Mouse (Mus musculus) myocyte (in vitro differentiated cells): ENCODE measurements at regions not wholly inside any gene's neighbourhood (a gene's known extent, or its start where the extent isn't known, plus 50 kb on each side); places are given as distances from the start of the nearest gene placed in this dataset.

Source experiments
- CEBPB ChIP-seq: IDR thresholded peaks from 2 replicates; pipeline ENCODE4 v1.6.1; 2011; ENCODE audit warnings: mild to moderate bottlenecking, moderate library complexity; ENCODE audit not compliant: poor library complexity, insufficient read depth, severe bottlenecking
- MAX ChIP-seq: IDR thresholded peaks from one replicate; pipeline ENCODE4 v1.6.1; 2011; ENCODE audit warnings: low read depth, mild to moderate bottlenecking, control low read depth
- POLR2A ChIP-seq: IDR thresholded peaks from one replicate; pipeline ENCODE4 v1.6.1; 2011; ENCODE audit warnings: low read depth, mild to moderate bottlenecking, control low read depth, moderate library complexity; ENCODE audit not compliant: insufficient read length
- POLR2AphosphoS2 ChIP-seq: IDR thresholded peaks from one replicate; pipeline ENCODE4 v1.6.1; 2011; ENCODE audit warnings: low read depth, control low read depth; ENCODE audit not compliant: insufficient read length
- TCF12 ChIP-seq: IDR thresholded peaks from one replicate; pipeline ENCODE4 v1.6.1; 2011; ENCODE audit warnings: mild to moderate bottlenecking, control low read depth; ENCODE audit not compliant: poor library complexity, insufficient read depth, severe bottlenecking
- USF1 ChIP-seq: IDR thresholded peaks from one replicate; pipeline ENCODE4 v1.6.1; 2011; ENCODE audit warnings: low read depth, mild to moderate bottlenecking, control low read depth, moderate library complexity

DNA sequence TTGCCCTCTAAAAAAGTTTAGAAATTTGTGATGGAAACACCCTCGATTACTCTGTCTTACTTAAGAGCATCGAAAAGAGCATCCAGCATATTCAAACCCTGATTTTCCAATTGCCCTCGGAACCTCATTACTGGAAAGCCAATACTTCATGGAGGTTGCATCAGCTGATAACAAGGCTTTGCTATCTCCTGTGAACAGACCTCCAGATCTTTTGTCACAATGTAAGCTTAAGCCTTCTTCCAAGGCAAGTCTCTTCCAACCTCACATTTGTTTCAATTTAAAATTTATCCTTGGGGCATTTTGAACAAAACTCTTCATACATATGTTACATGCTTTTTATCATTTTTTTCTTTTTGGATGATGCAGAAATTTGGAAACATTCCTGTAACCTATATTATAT, 888.3 kb upstream of the Alcam start:
- TF ChIP-seq MAX: no peak
- TF ChIP-seq POLR2A: no peak
- no peak for TF ChIP-seq CEBPB
- TF ChIP-seq USF1: no peak
- no peak for TF ChIP-seq POLR2AphosphoS2
- no peak for TF ChIP-seq TCF12
